Mouse (Mus musculus) layer of hippocampus, postnatal 36 days (tissue): ENCODE results near the gene F11r. TPM values are rescaled to one million over a fixed set of nuclear protein-coding genes. Genes with fewer than 3 reads are reported as not detected.

Source experiments
- DNase-seq, 2 experiments: peaks; one replicate each; pipeline ENCODE4 v3.0.0; 2022
- total RNA-seq, 2 experiments: library from RNA; stranded (reverse); gene quantifications; 2 replicates each; pipeline ENCODE4 v1.2.3; 2021

Gene F11r
- total RNA-seq, result 1 to 10 TPM; 5.0 to 6.6 TPM

DNA sequence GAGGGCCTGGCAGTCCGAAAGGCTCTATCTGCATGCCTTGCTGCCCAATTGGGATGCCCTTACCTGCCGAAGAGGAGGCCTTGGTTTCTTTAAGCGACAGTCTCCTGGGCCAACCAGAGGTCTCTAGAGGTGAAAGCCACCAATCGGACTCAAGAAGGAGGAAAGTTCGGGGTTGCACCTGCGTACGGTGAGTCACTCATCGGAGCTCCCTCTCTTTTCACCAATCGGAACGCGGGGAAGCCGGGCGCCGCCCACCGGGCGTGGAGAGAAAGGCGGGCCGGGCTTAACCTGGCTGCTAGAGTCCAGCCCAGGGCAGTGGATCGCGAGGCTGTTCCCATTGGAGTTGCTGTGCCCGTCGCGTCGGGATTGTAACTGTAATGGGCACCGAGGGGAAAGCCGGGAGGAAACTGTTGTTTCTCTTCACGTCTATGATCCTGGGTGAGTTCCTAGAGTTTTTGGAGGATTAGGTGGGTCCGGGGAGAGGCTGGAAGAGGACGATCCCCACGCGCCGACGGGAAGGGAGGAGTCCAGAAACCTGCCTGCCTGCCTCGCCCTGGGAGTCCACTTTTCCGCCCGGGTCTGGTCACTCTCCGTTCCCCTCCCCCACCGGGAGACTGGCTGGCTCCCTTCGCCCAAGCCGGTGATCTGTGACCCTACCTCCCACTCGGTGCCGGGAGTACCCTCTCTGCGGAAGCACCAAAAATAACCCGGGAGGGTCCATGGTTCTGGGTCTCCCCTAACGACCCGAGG is at the start of gene F11r:
Gene F11r, plus strand, starts transcription at position 272 of the 750 bp plus-strand sequence.
- no peak for DNase-seq

DNA sequence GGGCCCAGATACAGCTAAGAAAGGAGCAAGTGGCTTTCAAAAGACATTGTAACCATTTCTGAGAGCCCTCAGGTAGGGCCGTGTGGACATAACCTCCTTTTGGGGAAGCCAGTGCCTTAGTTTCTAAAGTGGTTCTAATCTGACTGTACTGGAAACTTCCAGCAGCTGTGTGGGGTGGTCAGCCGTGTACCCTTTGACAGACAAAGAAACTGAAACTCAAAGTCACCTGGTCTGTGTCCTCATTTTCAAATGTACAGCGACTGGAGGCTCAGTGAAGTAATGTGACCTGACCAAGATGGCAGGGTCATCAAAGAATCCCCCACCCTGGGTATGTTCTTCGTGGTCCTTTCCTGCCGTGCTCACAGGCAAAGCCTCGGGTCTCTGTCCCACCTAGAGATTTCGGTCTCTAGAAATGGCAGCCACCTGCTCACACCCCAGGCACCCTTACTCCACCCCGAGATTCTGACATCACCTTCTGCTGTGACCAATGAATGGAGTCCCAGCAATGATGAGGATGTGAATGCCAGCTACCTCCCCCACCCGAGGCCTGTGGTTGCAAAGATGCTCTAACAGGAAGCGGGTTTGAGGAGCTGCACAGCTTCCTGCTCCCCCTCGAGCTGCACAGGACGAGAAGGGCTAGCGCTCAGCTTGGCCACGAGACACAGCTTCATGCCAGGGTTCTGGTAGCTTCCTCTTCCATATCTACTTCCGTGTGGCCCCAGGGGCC is 48.8 kb upstream of the F11r start, which contains the start of gene Arhgap30:
Gene Arhgap30, plus strand, starts transcription at position 579 of the 727 bp plus-strand sequence.
- no peak for DNase-seq

DNA sequence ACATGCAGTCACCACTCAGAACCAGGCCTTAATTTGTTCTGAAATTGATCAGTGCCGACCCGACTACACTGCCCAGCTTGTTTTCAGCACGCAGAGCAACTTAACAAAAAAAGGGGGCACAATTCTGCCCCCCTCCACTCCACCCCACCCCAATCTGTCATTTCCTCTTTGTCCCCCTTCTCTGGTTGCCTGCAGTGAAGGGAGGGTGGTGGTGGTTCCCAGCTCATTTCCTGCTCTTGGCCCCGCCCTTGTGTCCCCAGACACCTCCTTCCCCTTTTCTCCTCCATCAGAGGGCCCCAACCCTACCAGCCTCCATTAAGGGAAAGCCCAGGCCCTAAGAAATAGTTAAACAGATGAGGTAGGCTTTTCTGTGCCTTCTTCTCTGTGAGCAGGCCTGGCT is 47.2 kb upstream of the F11r start:
- DNase-seq, result no peak

DNA sequence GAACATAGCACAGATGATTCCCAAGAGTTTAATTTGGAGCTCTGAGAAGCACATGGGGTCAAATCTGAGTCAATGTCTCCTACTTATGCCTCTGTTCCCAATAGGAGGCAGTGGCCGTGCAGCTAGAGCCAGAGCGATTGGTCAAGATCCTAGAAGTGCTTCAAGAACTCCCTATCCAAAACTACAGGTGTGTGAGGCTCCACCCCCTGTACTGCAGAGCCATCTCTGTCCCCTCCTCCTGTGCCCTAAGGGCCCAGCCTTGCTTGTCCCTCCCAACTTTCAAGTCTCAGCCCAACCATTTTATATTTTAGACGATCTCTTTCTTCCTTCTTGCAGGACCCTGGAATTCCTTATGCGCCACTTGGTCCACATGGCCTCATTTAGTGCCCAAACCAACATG is 35.5 kb upstream of the F11r start:
- DNase-seq, result no peak

DNA sequence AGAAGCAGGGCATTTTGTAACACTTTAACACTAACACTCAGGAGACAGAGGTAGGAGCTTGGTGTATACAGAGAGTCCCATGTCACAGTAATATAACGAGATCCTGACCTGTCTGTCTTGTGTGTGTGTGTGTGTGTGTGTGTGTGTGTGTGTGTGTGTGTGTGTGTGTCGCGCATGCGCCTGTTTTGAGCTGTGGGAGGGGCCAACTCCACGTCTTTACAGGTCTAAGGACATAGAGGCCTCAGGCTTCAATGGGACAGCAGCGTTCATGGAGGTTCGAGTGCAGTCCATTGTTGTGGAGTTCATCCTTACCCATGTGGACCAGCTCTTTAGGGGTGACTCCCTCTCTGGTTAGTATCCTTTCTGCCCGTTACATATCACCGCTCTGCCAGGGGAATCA is 34.3 kb upstream of the F11r start:
- no peak for DNase-seq

DNA sequence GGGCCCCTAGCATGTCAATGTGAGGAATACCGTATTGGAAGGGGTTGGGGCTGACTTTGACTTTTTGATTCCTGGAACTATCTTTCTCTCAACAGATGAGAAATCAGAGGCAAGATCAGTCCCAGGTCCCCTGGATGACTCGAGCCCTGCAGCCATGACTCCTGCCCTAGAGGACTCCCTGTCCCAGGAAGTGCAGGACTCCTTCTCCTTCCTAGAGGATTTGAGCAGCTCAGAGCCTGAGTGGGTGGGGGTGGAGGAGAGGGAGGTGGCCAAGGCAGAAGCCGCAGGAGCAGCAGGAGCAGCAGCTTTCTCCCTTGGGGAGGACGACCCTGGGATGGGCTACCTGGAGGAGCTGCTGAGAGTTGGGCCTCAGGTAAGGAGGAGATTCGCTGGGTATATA is 30.1 kb upstream of the F11r start:
- no peak for DNase-seq

DNA sequence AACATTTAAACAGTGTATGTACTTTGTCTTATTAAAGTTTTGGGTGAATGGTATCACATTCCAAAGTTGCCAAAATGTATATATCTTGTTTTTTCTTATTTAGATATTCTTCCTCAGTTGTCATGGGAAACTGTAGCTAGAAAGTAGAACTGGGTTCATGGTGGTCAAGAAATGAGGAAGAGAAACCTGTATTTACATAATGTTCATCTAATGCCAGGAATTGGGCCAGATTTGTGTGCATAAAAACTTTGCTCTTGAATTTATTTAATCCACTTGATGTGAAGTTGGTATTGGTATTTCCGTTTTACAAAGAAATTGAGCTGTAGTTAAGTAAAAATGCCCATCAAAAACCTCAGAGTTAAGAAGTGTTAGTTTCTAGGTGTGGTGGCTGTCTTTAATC is 27.1 kb upstream of the F11r start:
- DNase-seq, result no peak

DNA sequence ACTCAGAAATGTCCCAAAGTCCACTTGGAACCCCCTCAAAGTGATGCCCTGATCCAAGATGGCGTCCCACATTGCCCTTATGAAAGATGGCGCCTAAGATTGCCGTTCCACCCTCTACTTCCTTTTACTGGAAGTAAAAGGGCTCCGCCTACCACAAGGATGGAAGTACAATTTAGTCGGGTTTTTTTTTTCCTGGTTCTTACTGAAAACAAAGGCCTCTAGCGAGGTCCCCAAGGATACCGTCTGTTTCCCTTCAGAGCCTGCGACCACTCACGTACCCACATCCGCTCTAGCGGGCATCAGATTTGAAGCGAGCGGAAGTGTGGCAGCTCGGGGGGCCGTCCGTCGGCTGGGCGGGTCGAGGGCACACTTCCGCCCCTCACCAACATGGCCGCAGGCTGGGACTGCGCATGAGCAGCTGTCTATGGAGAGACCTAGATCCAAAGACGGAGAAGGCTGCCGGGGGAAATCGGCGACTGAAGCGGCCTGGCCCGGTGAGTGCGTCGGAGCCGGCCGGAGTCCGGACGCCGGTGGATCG is 26.3 kb upstream of the F11r start, which contains the start of gene Usf1:
Gene Usf1, plus strand, starts transcription at position 367 of the 538 bp plus-strand sequence.
- DNase-seq, result peak; percentile 95

DNA sequence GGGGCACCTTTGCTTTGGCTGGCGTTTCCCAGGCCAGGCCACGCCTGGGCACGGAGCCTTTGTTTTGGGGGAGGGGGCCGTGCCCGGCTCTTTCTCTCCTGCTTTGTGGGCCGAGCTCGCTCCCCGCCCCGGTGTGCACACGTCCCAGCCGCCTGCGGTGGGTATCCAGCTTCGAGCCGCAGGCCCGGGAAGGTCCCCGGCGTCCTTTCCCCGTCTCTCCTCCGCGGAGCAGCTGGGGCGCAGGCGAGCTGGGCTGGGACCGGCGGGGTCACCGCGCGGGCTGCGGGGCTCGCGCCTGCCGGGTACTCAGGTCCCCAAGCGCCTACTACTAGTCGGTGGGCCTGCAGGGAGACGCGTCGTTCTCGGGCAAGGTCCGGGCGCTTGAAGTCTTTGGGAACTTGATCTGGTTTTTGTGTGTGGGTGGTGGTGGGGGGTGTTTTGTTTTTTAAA is 25.8 kb upstream of the F11r start:
- DNase-seq, result no peak

DNA sequence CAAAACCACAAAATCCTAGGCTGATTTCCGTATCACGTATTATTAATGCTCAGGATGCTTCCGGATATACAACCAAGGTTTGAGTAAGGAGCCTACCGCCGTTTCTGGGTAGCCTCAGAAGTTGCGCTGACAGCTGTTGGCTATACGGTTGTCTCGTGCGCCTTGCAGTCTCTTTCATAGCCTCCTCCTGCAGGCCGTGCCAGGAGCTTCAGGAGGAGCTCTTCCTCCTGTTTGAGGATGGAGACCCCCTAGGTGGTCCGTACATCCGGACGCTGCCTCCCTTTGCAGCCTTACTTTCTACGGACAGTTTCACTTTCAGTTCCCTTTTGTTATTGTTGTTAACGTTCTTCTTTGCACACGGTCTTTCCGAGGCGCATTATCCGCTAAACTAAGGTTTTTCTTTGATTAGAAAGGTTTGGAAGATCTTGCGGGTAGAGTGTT is 25.3 kb upstream of the F11r start:
- DNase-seq, result peak; percentile 16

DNA sequence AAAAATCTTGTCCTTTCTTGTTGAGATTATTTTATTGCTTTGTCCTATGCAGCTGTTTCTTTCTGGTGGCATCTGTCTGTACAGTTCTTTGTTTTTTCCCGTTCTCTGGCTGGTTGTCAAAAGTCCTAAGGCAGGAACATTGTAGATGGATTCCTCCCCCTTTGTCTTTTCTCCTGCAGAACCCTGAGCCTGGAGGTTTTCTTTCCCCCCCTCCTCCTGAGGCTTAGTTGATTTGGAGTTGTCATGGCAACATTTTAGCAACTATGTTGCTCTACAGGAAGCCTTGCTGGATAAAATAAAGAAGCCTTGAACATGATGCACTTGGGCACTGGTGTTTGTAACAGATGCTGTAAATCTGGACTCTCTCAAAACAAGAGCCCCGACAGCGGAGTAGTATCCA is 24.9 kb upstream of the F11r start:
- peak in 1 of 2 experiments; percentile 25 for DNase-seq

DNA sequence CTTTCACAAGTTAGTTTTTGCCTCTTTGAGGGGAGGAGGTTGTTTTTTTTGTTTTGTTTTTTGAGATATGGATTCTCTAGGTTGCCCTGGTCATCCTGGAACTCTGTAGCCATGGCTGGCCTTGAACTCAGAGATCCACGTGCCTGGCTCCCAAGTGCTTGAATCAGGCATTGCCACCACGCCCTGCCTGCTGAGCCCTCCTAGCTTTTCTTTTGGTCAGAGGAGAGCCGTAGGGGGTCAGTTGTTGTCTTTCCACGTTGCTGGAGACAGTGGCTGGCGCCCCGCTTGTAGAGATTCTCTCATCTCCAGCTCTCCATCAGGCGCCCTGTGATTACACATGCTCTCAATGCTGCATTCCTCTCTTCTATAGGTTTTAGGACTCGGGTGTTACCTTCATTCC is 23.7 kb upstream of the F11r start:
- DNase-seq, result no peak

DNA sequence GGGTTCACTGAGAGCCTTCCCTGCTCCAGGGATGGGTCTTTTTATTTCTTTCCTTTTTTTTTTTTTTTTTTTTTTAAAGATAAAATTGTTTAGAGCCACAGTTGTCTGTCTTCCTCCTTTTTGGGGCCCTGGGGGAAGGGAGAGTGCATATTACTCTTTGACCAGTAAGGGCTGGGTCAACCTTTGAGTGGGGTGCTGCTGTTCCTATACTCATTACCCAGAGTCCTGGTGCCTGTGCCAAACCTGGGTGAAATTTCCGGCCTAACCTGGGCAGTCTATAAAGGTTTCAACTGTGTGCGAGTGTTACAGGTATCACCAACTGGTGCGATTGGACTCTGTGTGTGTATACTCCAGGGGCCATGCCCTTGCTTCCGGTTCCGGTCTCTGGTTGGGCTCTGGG is 18.7 kb upstream of the F11r start, which contains the start of gene Tstd1:
Gene Tstd1, plus strand, starts transcription at position 213 of the 400 bp plus-strand sequence.
- DNase-seq, result no peak

DNA sequence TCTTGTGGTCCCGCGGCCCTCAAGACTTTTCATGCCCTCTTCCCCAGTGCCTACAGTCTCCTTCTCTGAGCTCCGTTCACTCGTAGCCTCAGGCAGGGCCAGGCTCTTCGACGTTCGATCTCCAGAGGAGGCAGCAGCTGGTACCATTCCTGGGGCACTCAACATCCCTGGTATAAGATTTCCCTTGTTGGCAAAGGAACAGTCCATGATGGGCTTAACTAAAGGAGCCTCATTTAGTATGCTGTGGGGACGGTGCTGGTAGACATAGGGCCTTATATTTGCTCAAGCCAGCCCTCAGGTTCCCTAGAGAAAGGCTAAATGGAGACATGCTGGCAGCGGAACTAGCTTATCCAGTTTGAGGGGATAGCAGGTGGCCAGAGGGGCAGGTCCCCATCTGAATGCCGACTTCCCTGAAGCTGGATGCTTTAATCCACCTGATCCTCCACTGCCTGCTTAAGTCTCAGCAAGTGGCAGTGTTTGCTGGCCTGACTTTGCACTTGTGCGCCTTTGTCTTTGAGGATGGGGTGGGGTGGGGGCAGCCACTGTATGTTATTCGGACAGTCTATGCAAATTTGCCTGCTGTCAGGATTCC is 17.9 kb upstream of the F11r start:
- DNase-seq, result no peak

DNA sequence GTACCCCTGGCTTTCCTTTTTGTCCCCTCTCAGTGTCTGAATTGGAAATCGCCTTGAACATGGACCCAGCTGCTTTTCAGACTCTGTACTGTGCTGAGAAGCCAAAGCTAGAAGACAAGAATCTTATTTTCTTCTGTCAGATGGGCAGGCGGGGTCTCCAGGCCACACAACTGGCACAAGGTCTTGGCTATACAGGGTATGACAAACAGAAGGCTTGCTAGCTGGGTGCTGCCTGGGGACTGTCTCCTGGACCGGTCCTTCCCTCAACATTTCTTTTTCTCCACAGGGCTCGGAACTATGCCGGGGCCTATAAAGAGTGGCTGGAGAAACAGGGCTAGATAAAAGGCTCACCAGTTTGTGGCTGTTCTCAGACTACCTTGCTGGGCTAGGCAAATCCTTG is 17.4 kb upstream of the F11r start:
- no peak for DNase-seq

DNA sequence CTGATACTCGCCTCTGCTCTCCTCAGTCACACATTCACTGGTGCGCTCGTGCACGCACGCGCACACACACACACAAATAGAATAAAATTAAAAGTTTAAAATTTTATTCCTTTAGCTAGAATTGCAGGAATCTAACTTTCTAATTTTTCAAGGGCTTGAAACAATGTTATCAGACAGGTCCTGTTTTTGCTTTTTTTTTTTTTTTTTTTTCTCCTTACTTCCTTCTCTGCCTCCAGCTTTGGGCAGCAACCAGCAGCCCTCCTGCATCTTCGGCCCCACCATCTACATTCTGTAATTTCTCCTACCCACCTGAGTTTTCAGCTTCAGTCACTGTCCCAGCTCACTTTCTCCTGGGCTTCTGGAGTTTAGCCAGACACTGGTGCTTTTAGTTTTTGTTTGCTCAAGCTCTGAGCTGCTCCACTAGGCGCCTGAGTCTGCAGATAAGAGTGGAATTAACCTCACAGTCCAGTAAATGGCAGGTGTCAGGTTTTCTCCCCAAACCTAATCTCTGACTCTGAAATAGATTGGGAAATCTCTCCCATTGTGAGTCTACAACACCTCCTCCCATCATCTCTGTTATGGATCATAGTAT is 14.7 kb upstream of the F11r start:
- no peak for DNase-seq

DNA sequence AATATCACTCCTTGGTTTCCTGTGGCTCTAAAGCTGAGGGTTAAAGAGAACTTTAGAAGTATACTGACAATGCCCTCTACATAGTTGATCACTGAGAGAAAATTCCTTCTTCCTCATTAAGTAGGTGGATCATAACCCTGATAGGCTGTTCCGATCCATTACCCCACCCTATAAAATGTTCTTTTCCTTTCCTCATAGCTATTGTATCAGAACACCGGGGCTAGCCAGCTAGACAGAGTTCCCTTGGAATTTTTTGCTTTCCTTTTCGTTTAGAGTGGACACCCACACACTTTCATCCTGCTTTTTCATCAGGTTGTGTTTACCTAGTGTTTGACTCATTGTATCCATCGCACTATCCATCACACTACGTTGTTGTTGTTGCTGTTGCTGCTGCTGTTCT is 12.7 kb upstream of the F11r start:
- no peak for DNase-seq

DNA sequence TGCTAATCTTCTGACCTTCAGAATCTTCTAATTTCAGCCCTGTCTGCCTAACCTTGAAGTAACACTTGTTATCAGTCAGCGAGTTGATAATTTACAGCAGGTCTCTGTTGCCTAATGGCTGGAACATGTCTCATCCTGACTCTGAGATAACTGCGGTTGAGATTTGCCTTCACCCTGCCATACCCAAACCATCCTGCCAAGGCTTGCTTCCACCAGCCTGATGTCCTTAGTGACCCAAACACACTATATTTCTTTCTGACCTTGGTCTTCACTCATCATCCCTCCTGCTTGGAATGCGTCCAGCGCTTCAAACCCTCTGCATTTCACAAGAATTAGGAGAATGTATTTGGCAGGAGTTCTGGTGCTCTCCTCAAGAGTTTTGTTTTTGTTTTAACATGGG is 12.2 kb upstream of the F11r start:
- no peak for DNase-seq

DNA sequence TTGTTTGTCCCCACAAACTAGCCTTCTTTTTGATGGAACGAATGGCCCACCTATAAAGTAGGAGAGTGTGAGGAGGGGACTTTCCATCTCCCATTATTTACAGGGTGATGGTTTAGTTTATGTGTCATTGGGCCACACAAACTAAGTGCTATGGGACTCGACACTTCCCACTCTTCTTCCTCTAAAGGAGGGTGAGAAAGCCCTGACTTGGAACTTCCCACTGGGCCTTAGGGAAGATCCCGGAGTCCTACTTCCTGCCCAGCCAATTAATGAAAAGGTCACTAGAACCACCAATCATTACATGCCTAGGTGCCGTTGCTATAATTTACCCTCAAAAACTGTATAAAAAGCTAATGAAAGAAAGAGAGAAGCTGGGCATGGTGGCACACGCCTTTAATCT is 5.2 kb upstream of the F11r start:
- DNase-seq, result no peak

DNA sequence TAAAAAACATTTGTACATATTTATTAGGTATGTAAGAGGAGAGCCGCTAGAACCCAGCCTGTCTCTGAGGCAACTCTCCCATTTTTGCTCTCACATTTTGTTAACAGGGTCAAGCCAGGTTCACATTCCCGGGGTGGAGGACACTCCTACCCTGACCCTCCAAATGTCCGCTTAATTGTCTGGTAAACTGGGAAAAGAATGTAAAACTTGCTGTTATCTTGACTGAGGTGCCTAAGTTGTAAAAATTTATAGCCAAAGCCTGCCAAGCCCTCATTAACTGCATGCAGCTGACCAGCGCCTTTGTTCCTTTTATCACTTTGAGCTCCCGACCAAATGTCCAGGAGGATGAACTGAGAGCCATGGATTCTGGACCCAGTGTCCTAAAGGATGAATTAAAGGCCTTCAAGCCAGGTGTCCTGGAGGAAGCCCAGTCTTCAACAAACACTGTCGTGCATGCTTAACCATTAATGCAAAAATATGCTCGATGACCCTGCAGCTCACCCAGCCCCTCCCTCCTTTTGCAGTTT is 2.0 kb upstream of the F11r start:
- no peak for DNase-seq

DNA sequence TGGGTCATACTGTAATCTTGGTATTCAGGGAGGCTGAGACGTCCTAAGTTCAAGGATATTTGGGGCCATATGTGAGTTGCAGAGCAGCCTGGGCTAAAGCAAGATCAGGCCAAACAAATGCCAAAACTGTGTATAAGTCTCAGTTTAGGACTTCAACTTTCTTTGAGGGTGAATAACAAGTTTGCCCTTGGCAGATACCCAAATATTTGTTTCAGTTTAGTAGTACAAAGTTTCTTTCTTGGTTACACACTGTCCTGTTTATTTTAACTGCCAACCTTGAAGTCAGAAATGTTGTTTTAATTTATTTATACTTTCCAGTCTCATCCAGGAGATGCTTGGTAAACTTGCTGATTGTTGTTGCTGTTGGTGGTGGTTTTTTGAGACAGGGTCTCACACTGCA is 1.4 kb upstream of the F11r start:
- no peak for DNase-seq

DNA sequence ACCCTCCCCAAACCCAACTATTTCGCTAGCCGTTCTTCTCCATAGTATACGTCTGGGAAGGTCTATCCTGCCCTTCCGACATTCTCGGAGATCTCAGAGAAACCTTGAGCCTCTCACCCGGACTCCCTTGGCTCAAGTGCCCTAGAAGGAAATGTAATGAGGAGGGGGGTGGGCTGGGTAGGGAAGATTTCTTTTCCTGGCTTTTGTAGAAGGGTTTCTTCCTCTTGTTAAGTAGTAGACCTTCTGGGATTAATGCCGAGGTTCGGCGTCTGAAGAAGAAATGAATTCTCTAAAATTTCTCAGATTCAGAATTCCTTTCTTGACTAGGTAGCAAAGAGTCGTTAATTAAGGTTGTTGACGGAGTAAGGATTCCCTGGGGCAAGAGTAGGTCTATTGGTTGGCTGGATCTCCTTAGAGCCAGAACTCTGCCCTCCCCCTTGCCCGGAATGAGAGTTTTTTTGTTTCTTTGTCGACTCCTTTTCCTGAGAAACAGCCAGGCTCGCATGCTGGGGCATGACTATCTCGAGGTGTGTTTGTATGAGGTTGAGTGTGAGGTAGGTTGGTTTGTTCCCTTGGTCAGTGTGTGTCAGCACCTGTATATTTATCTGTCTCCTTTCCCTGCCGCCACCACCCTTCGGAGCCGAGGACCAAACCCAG is 807 bp downstream of the F11r start:
- DNase-seq, result no peak
